Mouse (Mus musculus) megakaryocyte, adult 5-6 weeks (primary cell): ENCODE measurements around the gene Atat1. TPM values are rescaled to one million over a fixed set of nuclear protein-coding genes. Genes with fewer than 3 reads are reported as not detected.
"Not testable (repeated sequence)": the region's sequence is repeated elsewhere in the genome, so short reads cannot be mapped to it uniquely, and the experiment has no call there.

Experiments
- ATAC-seq: 2 replicates; pipeline ENCODE4 v1.8.0; 2016; ENCODE audit warnings: mild to moderate bottlenecking, inconsistent platforms; ENCODE audit not compliant: poor library complexity, severe bottlenecking
- total RNA-seq, 2 experiments: library from RNA; stranded (forward) in 1 of 2; stranded (reverse) in 1 of 2; fragments of 153-499, 151-499 nt in 1 of 2; fragments of 221-1000, 200-1000 nt in 1 of 2; gene quantifications; 2 replicates each; pipeline versions ENCODE4 v1.2.3 to v1.2.4; 2015 to 2017

Gene Atat1
- total RNA-seq (2015) (8.7 and 10.1 TPM in 2 replicates), total RNA-seq (2017) (5.2 and 7.6 TPM in 2 replicates)

GRCm38 (mm10) chr17:35909919-35910369, at the start of gene Atat1:
Atat1 (minus strand) TSS chr17:35910075.
- peak; percentile 97 for ATAC-seq

- ATAC-seq = no peak
These were observed 48.8 kb upstream of the Atat1 start for GRCm38 (mm10) chr17:35958533-35959223.

- no peak for ATAC-seq
These were observed 44.8 kb upstream of the Atat1 start for GRCm38 (mm10) chr17:35954665-35955064.

DNA sequence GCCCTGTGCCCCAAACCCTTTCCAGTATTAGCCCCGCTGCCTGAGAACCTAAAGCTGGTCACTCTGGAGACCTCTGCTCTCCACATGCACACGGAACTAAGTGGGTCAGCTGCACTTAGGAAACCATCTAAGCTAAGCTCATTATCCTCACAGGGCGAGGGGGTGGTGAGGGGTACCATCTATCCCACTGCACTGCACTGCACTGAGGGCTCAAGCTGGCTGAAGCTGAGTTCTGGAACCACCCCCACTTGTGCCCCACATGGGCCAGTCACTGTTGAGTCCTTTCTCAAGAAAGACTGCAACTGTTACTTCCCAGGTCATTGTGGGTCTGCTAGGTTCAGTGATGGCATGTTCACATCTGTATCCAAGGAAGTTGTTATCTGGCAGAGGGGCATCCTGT, 42.7 kb upstream of the Atat1 start:
- not testable (repeated sequence) for ATAC-seq

DNA sequence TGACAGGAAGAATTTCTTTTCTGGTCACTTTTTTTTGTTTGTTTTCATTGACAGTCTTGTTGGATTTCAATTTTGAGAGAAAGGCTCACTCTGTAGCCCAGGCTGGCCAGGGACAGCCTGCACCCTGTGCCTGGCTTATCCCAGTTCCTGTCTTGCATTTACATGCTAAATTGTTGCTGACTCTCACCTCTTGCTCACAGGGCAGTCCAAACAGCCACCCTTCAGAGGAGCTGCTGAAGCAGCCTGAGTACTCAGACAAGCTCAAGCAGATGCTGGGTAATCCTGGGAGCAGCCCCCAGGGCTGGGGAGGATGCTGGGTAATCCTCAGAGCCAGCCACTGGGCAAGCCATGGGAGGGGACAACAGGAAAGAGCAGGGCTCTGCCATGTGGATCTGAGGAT, 41.1 kb upstream of the Atat1 start:
- not testable (repeated sequence) for ATAC-seq

- ATAC-seq = no peak
These were observed 30.1 kb upstream of the Atat1 start for GRCm38 (mm10) chr17:35939941-35940340.

DNA sequence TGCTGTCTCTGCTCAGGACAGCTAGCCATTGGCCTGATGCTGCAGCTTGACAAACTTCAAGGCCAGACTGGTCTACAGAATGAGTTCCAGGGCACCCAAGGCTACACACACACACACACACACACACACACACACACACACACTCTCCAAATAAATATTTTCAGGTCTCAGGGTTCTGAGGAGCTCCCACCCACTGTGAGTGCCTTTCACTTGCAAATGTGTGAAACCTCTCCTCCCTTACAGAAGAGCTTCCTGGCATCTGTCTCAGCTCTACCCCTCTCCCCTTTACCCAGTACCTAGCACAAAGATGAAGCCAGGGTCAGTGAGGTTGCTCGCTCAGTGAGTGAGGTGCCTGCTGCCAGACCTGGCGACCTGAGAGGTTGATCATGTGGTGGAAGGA, 29.2 kb upstream of the Atat1 start:
- no peak for ATAC-seq

DNA sequence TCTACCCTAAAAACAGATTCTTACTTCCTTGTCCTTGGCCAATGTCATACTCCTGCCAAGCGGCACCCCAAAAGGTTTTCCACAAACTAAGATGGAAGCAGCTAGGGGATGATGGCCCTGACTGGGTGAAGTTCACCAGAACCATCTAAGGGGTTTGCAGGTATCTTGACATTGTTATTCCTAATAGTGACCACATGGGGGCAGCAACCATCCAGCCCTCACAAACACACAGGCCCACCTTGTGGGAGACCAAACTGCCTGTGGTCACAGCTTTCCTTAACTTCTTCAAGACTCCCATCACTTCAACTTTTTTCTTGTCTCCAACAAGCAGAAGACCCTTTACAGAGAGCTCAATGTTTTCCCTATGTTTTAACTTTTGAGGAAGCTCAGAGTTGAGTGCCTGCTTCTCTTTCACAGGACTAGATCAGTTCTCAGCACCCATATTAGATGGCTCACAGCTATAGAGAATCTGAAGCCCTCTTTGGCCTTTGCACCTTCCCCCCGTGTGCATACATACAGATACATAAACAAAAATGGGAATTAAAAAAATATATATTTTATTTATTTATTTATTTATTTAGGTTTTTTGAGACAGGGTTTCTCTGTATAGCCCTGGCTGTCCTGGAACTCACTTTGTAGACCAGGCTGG, 27.9 kb upstream of the Atat1 start:
- ATAC-seq = peak; percentile 91

DNA sequence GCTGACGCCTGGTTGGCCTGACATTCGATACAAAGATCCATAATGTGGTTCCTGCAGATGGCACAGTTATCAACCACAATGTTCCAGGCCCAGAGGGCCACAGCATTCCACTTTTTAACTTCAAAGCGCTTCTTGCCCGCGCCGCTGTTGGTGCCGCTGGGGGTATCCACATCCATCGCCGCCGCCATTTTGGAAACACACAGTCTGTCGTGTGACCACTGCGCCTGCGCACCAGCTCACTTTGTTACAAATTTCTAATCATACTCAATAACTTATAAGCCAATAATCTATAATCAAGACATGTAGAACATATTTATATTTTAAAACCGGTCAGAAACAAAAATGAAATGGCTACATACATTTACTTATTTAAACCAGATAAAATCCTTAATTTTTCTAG, 25.9 kb upstream of the Atat1 start:
- ATAC-seq = peak; percentile 87

DNA sequence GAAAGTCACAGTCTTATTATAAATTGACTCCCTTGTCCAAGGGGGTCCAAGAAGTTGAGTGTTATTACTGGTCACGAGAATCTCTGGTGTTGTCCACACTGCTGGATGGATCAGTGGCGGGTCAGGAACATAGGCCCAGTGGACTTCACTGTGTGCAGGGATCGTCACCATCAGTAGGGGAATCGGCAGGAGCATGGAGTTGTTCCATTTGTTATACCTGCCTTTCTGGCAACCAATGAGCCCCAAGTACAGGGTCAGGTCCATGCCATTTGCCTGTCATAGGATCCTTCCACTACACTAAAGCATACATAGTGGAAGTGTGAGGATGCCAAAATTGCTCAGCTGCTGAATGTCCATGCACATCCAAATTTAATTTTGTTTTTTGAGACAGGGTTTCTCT, 22.7 kb upstream of the Atat1 start:
- no peak for ATAC-seq

GRCm38 (mm10) chr17:35930627-35931026, 20.8 kb upstream of the Atat1 start:
- no peak for ATAC-seq

- ATAC-seq = no peak
These were observed 19.7 kb upstream of the Atat1 start for GRCm38 (mm10) chr17:35929534-35929933.

GRCm38 (mm10) chr17:35927471-35927870, 17.6 kb upstream of the Atat1 start:
- no peak for ATAC-seq

DNA sequence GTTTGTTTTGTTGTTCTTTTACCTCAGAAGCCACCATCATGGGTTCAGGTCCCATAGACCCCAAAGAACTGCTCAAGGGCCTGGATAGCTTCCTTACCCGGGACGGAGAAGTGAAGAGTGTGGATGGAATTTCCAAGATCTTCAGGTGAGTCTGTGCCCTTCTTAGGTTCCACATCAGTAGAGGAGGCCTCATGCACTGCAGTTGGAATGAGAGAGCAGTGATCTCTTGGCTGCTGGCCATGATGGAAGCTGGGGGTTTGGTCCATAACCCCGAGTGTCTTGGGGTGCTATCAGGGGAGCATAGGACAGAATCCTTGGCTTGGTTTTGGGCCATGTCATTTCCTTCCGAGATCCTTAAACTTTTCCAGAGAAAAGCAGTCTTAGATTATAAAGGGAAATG, 13.4 kb upstream of the Atat1 start:
- no peak for ATAC-seq

- no peak for ATAC-seq
These were observed 12.7 kb upstream of the Atat1 start for GRCm38 (mm10) chr17:35922566-35922965.

GRCm38 (mm10) chr17:35921710-35922109, 11.8 kb upstream of the Atat1 start:
- ATAC-seq = no peak

GRCm38 (mm10) chr17:35920862-35921562, 11.1 kb upstream of the Atat1 start:
- no peak for ATAC-seq

- no peak for ATAC-seq
These were observed 10.5 kb upstream of the Atat1 start for GRCm38 (mm10) chr17:35920384-35920783.

GRCm38 (mm10) chr17:35919864-35920301, 10.0 kb upstream of the Atat1 start:
- no peak for ATAC-seq

DNA sequence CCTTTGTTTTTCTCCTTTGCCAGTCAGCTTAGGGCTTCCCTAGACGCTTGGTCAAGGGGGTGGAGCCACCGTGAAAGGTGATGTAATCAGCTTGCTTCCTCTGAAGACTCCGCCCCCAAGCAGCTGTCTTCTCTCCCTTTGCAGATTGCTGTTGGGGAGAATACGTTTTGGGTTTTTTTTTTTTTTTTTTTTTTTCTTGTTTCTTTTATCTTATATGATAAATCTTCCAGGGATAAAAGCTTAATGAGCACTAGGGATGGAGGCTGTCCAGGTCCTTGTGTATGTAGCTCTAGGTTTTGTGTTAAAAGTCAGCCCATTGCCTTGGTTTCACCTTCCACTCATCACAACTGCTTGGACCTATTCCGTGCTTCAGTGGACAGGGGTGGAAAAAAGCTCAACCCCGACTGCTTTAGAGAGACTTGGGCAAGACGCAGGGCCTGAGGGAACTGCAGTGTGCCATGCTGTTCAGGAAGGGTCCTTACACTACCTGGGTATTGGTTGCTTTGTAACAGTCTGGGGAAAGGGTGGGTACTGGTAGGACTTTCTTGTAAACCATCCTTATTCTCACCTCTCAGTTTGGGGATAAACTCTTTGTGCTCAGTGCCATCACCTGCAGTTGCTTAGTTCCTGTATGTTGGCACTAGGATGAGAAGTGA, 9.3 kb upstream of the Atat1 start:
- ATAC-seq = peak; percentile 47
